Comparison of ENCODE assay signal across 16 mouse cellular contexts in the genomic region with DNA sequence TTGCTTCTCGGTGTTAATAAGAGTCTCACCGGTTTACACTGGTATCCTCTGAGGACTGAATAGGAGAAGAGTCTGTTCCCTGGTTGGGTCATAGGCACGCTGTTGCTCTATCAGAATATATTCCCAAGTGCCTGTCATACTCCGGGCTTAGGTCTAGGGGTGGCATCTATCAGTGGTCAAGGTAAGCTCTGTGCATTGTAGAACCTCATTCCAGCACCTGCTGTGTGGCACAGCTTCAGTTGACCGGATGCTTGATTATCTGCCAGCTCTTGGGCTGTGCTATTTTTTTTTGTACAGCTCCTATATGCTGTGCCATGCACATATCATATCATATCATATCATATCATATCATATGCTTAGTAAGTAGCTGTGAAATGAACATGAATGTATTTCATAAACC. TPM values are rescaled to one million over a fixed set of nuclear protein-coding genes. Genes with fewer than 3 reads are reported as not detected.
"Had no signal": no experiment of that assay in that cellular context is flagged by ENCODE, and none has a peak within 500 bp of the region (broad histone marks: within the 10 kb centered on the region; RNA-seq: fewer than 3 reads in every experiment).

No protein-coding gene starts in this region.

- H3K9me3 ChIP-seq: limb, embryonic 10.5 days; liver, embryonic 15.5 days; neural tube, embryonic 13.5 days had no signal

- H3K4me3 ChIP-seq: left cerebral cortex, adult 2 months; limb, embryonic 10.5 days; liver, embryonic 15.5 days; megakaryocyte, embryonic 14.5 days; neural tube, embryonic 13.5 days had no signal

- ATAC-seq: midbrain, embryonic 16.5 days had no signal

- H3K27ac ChIP-seq: left cerebral cortex, adult 2 months; limb, embryonic 10.5 days; liver, embryonic 15.5 days; macrophage; neural tube, embryonic 13.5 days had no signal

- H3K4me1 ChIP-seq: limb, embryonic 10.5 days; liver, embryonic 15.5 days; megakaryocyte, embryonic 14.5 days; neural tube, embryonic 13.5 days had no signal

- H3K9ac ChIP-seq: liver, embryonic 15.5 days; neural tube, embryonic 13.5 days had no signal

- H3K4me2 ChIP-seq: liver, embryonic 11.5 days; liver, embryonic 15.5 days; midbrain, embryonic 11.5 days; neural tube, embryonic 13.5 days had no signal

- H3K36me3 ChIP-seq: limb, embryonic 10.5 days; liver, embryonic 15.5 days had no signal

- H3K27me3 ChIP-seq: liver, embryonic 15.5 days; megakaryocyte, embryonic 14.5 days; neural tube, embryonic 13.5 days had no signal

- DNase-seq: kidney, postnatal 25 days; lung, adult 2 months; retina, postnatal 1 day; right cerebral cortex, postnatal 4 days; spleen, adult 18-20 months; thymus, adult 18-20 months; thymus, postnatal 14 days had no signal

RNA-seq across cellular contexts. Expression of a gene that starts 9.5 kb away (rescaled TPM):
- polyA plus RNA-seq: lung, adult 2 months had no signal
